8 mouse cellular contexts compared by ENCODE assay signal in genomic region chr5:19429290-19429689, GRCm38 (mm10).
DNase-seq lines count a peak whose midpoint lies in the region; ATAC-seq and TF ChIP-seq lines count a peak whose summit lies in the region.

No protein-coding gene starts in this region.

- H3K4me3 ChIP-seq in liver, adult 2 months (ENCODE audit: insufficient read depth, low read depth, low read length), result no peak overlapping the region
- H3K4me3 ChIP-seq in embryonic facial prominence, embryonic 14.5 days (ENCODE audit: low read depth, low read length), result no peak overlapping the region
- no peak overlapping the region for H3K4me3 ChIP-seq in hindbrain, postnatal 0 days (ENCODE audit: low read length)
- H3K4me3 ChIP-seq in limb, embryonic 13.5 days, result no peak overlapping the region

- no peak for TF ChIP-seq POLR2A in liver, adult 2 months (IDR thresholded peaks at IDR 0.05; ENCODE audit: extremely low read depth, insufficient read depth, low read length)

- H3K79me2 ChIP-seq in liver, adult 2 months (ENCODE audit: control insufficient read depth, insufficient read depth, low read length), result no peaks in the 10 kb centered on the region

- H3K4me1 ChIP-seq in liver, adult 2 months (ENCODE audit: control insufficient read depth, insufficient read depth, low read length), result no peaks in the 10 kb centered on the region
- H3K4me1 ChIP-seq in embryonic facial prominence, embryonic 14.5 days (ENCODE audit: control insufficient read depth, insufficient read depth, low read length), result no peaks in the 10 kb centered on the region
- H3K4me1 ChIP-seq in hindbrain, postnatal 0 days (ENCODE audit: insufficient read depth, low read length), result no peaks in the 10 kb centered on the region
- no peaks in the 10 kb centered on the region for H3K4me1 ChIP-seq in limb, embryonic 13.5 days

- WGBS in liver, adult 2 months, result 28% methylated on average over 2 of the region's 2 CpGs
- WGBS in embryonic facial prominence, embryonic 14.5 days, result 19% methylated on average over 2 of the region's 2 CpGs
- WGBS in hindbrain, postnatal 0 days, result 29% methylated on average over 2 of the region's 2 CpGs
- WGBS in limb, embryonic 13.5 days, result 22% methylated on average over 2 of the region's 2 CpGs

- no peak overlapping the region for H3K4me2 ChIP-seq in embryonic facial prominence, embryonic 14.5 days (ENCODE audit: low read depth, low read length)
- no peak overlapping the region for H3K4me2 ChIP-seq in hindbrain, postnatal 0 days (ENCODE audit: low read depth, low read length)
- no peak overlapping the region for H3K4me2 ChIP-seq in limb, embryonic 13.5 days (replicated peaks)

- H3K9ac ChIP-seq in liver, adult 2 months (ENCODE audit: low read depth, low read length), result no peak overlapping the region
- H3K9ac ChIP-seq in embryonic facial prominence, embryonic 14.5 days (ENCODE audit: low read depth, low read length), result no peak overlapping the region
- H3K9ac ChIP-seq in hindbrain, postnatal 0 days (replicated peaks; ENCODE audit: low read length), result no peak overlapping the region
- H3K9ac ChIP-seq in limb, embryonic 13.5 days, result no peak overlapping the region

- no peaks in the 10 kb centered on the region for H3K9me3 ChIP-seq in embryonic facial prominence, embryonic 14.5 days (ENCODE audit: control insufficient read depth, low read length)
- no peaks in the 10 kb centered on the region for H3K9me3 ChIP-seq in hindbrain, postnatal 0 days (ENCODE audit: low read length)
- H3K9me3 ChIP-seq in limb, embryonic 13.5 days, result no peaks in the 10 kb centered on the region

- TF ChIP-seq CTCF in liver, adult 2 months (IDR thresholded peaks at IDR 0.05; ENCODE audit: low read depth, low read length), result no peak
- TF ChIP-seq CTCF in hindbrain, postnatal 0 days (IDR thresholded peaks at IDR 0.05; ENCODE audit: low read depth), result peak; percentile 57

- no peak overlapping the region for H3K27ac ChIP-seq in liver, adult 2 months (replicated peaks; ENCODE audit: insufficient read depth, low read depth, low read length)
- no peak overlapping the region for H3K27ac ChIP-seq in embryonic facial prominence, embryonic 14.5 days (replicated peaks; ENCODE audit: low read depth, low read length)
- no peak overlapping the region for H3K27ac ChIP-seq in hindbrain, postnatal 0 days
- H3K27ac ChIP-seq in limb, embryonic 13.5 days, result no peak overlapping the region

- peak; percentile 16 for DNase-seq in liver, adult 2 months (ENCODE audit: extremely low read depth, low read depth, low spot score)
- no peak for DNase-seq in liver
- peak; percentile 44 for DNase-seq in adipocyte (ENCODE audit: low spot score)
- peak; percentile 56 for DNase-seq in embryonic facial prominence, embryonic 14.5 days (ENCODE audit: low spot score)
- DNase-seq in hindbrain, postnatal 0 days (ENCODE audit: low spot score), result peak; percentile 71
- DNase-seq in right cerebral cortex, postnatal 4 days, result peak; percentile 39

- H3K36me3 ChIP-seq in liver, adult 2 months (ENCODE audit: control insufficient read depth, insufficient read depth, low read length), result no peaks in the 10 kb centered on the region
- no peaks in the 10 kb centered on the region for H3K36me3 ChIP-seq in embryonic facial prominence, embryonic 14.5 days (ENCODE audit: control insufficient read depth, insufficient read depth, low read length)
- no peaks in the 10 kb centered on the region for H3K36me3 ChIP-seq in hindbrain, postnatal 0 days (ENCODE audit: insufficient read depth, low read length)
- H3K36me3 ChIP-seq in limb, embryonic 13.5 days, result no peaks in the 10 kb centered on the region

- no peaks in the 10 kb centered on the region for H3K27me3 ChIP-seq in liver, adult 2 months (ENCODE audit: control insufficient read depth, insufficient read depth, low read length)
- no peaks in the 10 kb centered on the region for H3K27me3 ChIP-seq in embryonic facial prominence, embryonic 14.5 days (replicated peaks; ENCODE audit: control insufficient read depth, insufficient read depth, low read length)
- H3K27me3 ChIP-seq in hindbrain, postnatal 0 days (ENCODE audit: insufficient read depth, low read length), result no peaks in the 10 kb centered on the region
- no peaks in the 10 kb centered on the region for H3K27me3 ChIP-seq in limb, embryonic 13.5 days

- ATAC-seq in embryonic facial prominence, embryonic 14.5 days (ENCODE audit: low read depth), result 0 out of 2 replicates have a peak, but pooled peaks have one; percentile 47
- ATAC-seq in hindbrain, postnatal 0 days, result no peak
- peak; percentile 66; the same call in 1 of the 2 replicates for ATAC-seq in limb, embryonic 13.5 days (ENCODE audit: low FRiP score, low read depth)
- no peak for ATAC-seq in megakaryocyte, adult 5-6 weeks (ENCODE audit: poor library complexity, severe bottlenecking)

Comparison
In these comparisons a context has a peak if more than half of its experiments do, and no peak if none do; other contexts are left out.
1. ATAC-seq: peak in embryonic facial prominence, embryonic 14.5 days (single experiment) and limb, embryonic 13.5 days (single experiment); none in hindbrain, postnatal 0 days (single experiment) and megakaryocyte, adult 5-6 weeks (single experiment).